Mouse (Mus musculus) right cerebral cortex, adult 2 months (tissue): ENCODE data around the gene Pum1.
A peak's percentile ranks its signal among the peaks of the same experiment; 100 is the strongest.
"Not testable (repeated sequence)": the region's sequence is repeated elsewhere in the genome, so short reads cannot be mapped to it uniquely, and the experiment has no call there.

ENCODE experiments used
- DNase-seq, 2 experiments: peaks; one replicate each; pipeline ENCODE4 v3.0.0; 2021 to 2022; ENCODE audit warnings: low spot score in 2 of 2

Gene Pum1

GRCm38 (mm10) chr4:130662979-130663725, at the start of gene Pum1:
TSS of gene Pum1 (plus strand) at chr4:130663321.
- peak; percentile 85 for DNase-seq

DNA sequence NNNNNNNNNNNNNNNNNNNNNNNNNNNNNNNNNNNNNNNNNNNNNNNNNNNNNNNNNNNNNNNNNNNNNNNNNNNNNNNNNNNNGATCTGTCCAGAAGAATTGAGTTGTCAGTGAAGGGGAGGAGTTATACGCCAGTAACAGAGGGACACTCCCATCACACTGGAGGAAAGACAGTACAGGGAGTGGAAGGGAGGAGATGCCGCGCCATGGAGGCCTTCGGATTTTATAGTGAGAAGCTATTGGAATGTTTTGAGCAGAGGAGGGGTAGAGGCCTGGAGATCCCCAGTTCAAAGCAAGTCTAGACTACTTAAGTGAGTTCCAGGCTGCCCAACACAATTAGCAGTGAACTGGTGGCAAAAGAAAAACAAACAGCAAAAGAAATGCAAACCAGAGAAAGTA, 33.7 kb upstream of the Pum1 start:
- peak in 1 of 2 experiments; percentile 10 for DNase-seq

DNA sequence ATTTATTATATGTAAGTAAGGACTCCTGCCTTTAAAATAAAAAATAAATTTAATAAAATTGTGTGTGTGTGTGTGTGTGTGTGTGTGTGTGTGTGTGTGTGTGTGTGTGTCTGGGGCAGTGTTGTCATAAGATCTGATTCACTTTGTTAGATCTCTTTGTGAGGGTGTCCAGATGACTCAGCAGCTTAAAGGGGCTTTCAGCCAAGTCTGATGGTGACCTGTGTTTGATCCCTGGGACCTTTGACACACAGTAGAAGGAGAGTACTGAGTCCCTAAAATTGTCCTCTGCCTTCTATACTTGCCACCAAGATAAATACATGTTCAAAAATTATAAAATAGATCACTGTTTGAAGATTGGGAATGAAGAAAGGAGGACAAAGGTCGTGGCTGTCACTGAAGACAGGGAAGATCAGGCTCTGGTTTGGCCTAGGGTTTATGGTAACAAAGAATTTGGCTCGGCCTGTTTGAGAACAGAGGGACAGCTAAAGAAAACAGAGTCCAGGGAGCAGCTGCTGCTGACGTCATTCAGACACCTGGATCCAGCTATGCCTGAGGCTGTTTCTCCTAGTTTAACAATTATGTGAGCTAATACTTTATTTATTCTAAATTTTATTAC, 32.8 kb upstream of the Pum1 start:
- no peak for DNase-seq

DNA sequence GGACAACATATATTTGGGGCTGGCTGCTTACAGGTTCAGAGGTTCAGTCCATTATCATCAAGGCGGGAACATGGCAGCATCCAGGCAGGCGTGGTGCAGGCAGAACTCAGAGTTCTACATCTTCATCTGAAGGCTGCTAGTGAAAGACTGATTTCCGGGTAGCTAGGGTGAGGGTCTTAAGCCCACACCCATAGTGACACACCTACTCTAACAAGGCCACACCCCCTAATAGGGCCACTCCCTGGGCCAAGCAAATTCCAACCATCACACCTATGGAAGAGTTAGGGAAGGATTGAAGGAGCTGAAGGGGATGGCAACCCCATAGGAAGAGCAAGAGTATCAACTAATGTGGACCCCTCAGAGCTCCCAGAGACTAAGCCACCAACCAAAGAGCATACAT, 28.0 kb upstream of the Pum1 start:
- DNase-seq = not testable (repeated sequence)

DNA sequence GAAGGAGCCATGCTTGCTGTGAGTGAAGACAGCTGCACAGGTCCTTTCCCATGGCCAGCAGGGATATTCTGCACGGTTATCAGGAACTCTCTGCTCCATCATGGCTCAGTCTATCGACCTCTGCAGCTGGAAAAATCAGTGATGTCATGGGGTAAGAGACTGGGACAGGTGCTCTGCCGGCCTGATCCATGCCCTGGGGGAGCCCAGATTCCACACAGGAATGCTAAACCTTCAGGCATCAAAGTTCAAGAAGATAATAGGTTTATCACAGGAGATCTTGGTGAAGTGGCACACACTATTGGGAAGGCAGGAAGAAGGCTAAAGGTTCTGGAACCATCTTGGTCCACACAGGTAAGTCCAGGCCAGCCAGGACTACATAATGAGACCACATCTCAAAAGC, 26.4 kb upstream of the Pum1 start:
- DNase-seq = no peak

GRCm38 (mm10) chr4:130637488-130638422, 25.4 kb upstream of the Pum1 start:
- no peak for DNase-seq

DNA sequence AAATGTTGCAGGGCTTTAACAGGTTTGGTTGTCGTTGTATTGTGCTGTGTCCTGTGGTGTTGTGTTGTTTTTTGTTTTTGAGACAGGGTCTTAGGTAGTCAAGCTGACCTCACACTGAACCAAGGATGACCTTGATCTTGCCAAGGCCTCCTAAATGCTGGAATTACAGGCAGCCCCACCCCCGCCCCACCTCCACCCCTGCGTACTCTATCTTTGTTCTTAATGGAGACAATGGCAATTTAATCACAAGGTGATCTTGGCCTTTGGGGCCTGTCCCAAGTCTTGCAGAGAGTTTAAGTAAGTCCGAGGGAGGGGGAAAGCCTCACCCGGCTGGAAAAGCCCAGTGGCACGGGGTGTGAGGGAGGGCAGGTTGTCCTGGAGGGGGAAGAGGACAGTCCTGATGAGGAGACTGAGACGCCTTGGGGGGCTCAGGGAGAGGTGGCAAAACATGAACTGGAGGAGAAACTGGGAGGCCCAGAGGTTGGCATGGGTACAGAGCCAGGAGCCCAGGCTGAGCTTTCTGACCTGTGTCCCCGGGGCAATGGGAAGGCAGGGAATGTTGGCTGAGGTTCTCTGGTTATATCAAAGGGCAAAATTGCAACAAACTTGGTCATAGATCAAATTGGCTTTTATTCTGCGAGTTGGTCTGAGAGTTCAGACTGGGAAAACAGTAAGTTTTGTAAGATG, 22.9 kb upstream of the Pum1 start:
- no peak for DNase-seq

GRCm38 (mm10) chr4:130642468-130642867, 20.7 kb upstream of the Pum1 start:
- DNase-seq = no peak

DNA sequence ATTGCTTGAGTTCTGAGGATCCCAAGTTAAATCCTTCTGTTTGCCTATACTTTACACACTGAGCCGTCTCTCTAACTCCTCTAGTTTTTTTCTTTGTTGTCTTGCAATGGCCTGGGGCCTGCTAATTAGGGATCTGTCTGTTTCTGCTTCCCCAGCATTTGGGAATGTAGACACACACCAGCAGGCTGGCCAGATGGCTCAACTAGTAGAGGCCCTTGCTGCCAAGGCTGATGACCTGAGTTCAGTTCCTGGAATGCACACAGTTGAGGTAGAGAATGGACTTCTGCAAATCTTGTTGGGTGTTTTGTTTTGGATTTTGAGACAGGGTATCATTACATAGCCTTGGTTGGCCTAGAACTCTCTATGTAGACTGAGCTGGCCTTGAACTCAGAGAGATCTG, 17.7 kb upstream of the Pum1 start:
- no peak for DNase-seq

DNA sequence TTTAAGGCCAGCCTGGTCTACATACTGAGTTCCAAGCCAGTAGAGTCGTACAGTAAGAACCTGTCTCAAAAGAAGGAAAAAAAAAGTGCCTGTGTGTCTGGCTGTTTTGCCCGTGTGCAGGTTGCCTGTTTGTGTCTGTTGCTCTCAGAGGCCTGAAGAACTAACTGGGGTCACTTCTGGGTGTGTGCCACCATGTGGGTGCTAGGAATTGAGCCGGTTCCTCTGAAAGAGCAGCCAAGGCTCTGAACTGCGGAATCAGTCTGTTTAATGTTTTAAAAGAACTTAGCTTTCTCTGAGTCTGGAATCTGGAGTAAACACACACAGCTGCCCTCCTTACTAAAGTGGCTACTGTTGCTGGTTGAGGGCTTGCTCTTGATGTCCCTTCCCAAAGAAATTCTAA, 11.8 kb upstream of the Pum1 start:
- no peak for DNase-seq

DNA sequence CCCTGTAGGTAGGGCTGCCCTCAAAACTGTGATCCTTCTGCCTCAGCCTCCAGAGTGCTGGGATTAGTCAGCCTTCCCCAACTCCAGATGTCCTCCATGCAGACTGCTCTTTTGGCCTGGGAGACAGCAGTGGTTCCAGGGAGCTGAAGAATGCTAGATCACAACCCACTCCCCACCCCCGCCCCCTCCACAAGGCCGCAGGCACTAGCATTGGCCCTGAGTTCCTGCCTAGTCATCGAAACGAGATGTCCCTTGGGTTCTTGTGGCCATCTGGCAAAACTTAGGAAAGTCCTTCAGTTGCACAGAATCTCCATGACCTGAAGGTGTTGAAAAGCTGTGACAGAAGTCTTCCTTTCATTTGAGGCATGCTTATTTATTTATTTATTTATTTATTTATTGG, 10.6 kb upstream of the Pum1 start:
- no peak for DNase-seq

- DNase-seq = no peak
Measured at GRCm38 (mm10) chr4:130657820-130658565, 5.1 kb upstream of the Pum1 start.

GRCm38 (mm10) chr4:130659470-130659869, 3.7 kb upstream of the Pum1 start:
- no peak for DNase-seq

DNA sequence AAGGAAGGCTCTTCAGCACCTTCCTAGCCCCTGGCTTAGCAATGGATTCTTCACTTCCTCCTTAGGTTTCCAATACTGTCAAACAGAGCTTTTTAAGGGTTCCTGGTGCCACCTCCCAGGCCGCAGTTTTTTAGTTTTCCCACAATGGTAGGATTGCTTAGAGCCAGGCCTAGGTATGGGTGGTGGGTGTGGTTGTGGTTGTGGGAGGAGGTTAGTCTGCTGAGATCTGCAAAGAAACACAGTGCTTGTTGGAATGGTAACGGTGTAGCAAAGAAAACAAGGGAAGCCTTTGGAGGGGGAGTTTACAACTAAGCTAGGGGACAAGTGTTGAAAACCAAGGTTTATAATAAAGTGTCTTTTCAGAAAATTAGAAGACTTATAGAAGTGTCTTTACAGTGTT, 3.0 kb upstream of the Pum1 start:
- DNase-seq = no peak

GRCm38 (mm10) chr4:130661151-130661550, 2.0 kb upstream of the Pum1 start:
- no peak for DNase-seq

- not testable (repeated sequence) for DNase-seq
Measured at GRCm38 (mm10) chr4:130662305-130662704, 816 bp upstream of the Pum1 start.

- DNase-seq = peak; percentile 25 to 43
Measured at GRCm38 (mm10) chr4:130663810-130664401, 785 bp downstream of the Pum1 start.

DNA sequence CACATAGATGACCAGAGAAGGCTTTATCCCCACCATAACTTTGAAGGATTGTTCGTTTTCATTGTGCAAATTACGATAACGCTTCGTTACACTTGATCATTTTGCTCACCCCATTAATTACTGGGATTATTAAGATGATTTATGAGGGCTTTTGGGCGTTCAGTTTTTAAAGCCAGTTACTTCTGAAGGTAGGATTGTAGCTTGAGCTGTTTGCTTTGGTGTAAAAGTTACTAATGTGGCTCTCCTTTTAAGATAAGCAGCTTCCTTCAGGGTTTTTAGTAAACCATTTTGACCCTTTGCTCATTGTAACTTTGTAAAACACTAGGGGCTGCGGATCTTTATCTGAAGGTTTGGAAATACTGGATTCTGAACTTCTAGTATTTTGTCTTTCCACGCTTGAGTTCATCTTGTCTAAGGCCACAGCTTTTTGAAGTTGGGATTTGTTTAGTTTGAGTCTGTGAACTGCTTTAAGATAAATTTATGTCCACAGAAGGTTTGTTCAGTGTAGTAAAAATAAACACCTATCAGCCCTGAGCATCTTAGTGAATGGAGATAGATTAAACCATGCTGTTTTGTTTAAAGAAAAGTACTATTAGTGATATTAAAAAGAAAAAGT, 1.4 kb downstream of the Pum1 start:
- DNase-seq = no peak

- no peak for DNase-seq
Measured at GRCm38 (mm10) chr4:130665176-130665575, 2.1 kb downstream of the Pum1 start.

- no peak for DNase-seq
Measured at GRCm38 (mm10) chr4:130667686-130668085, 4.6 kb downstream of the Pum1 start.
